Mouse (Mus musculus) liver, embryonic 11.5 days (tissue): ENCODE results near the gene Olfr787. TPM values are rescaled to one million over a fixed set of nuclear protein-coding genes. Genes with fewer than 3 reads are reported as not detected.

Experiments used
- polyA plus RNA-seq: library from polyadenylated mRNA; unstranded; fragments of >200 nt; fragmentation: Nextera tagmentation; extraction: Ambion mirVana; gene quantifications from 2 replicates; pipeline ENCODE4 v1.2.1, GENCODE M21; 2014

Gene Olfr787
- polyA plus RNA-seq, 1 experiment from 2014 or later: not detected

Other genes with a start within 250 kb of the Olfr787 start
- gene Olfr774, start 225.7 kb upstream of the Olfr787 start, polyA plus RNA-seq: not detected in 2 replicates
- gene Olfr775, start 213.4 kb upstream of the Olfr787 start, polyA plus RNA-seq: not detected in 2 replicates
- gene Olfr776, start 202.7 kb upstream of the Olfr787 start, polyA plus RNA-seq: not detected in 2 replicates
- gene Olfr777, start 190.4 kb upstream of the Olfr787 start, polyA plus RNA-seq: not detected in 2 replicates
- not detected in 2 replicates for gene Olfr780, start 143.7 kb upstream of the Olfr787 start, polyA plus RNA-seq
- gene Olfr781, start 133.0 kb upstream of the Olfr787 start, polyA plus RNA-seq: not detected in 2 replicates
- not detected in 2 replicates for gene Olfr782, start 113.0 kb upstream of the Olfr787 start, polyA plus RNA-seq
- 0.07 TPM in 1 of 2 replicates, not detected in the other for gene Olfr784, start 77.8 kb upstream of the Olfr787 start, polyA plus RNA-seq
- gene Olfr785, start 56.4 kb upstream of the Olfr787 start, polyA plus RNA-seq: not detected in 2 replicates
- gene Olfr786, start 34.6 kb upstream of the Olfr787 start, polyA plus RNA-seq: not detected in 2 replicates
- gene Olfr788, start 9.1 kb downstream of the Olfr787 start, polyA plus RNA-seq: not detected in 2 replicates
- not detected in 2 replicates for gene Olfr789, start 22.9 kb downstream of the Olfr787 start, polyA plus RNA-seq
- not detected in 2 replicates for gene Olfr790, start 36.6 kb downstream of the Olfr787 start, polyA plus RNA-seq
- gene Olfr791, start 59.9 kb downstream of the Olfr787 start, polyA plus RNA-seq: not detected in 2 replicates
- gene Olfr792, start 77.3 kb downstream of the Olfr787 start, polyA plus RNA-seq: not detected in 2 replicates
- not detected in 2 replicates for gene Olfr794, start 105.8 kb downstream of the Olfr787 start, polyA plus RNA-seq
- not detected in 2 replicates for gene Olfr796, start 150.7 kb downstream of the Olfr787 start, polyA plus RNA-seq
- not detected in 2 replicates for gene Olfr798, start 166.1 kb downstream of the Olfr787 start, polyA plus RNA-seq
- gene Olfr799, start 175.6 kb downstream of the Olfr787 start, polyA plus RNA-seq: not detected in 2 replicates
- not detected in 2 replicates for gene Olfr800, start 195.8 kb downstream of the Olfr787 start, polyA plus RNA-seq
- not detected in 2 replicates for gene Olfr801, start 212.0 kb downstream of the Olfr787 start, polyA plus RNA-seq
- gene Olfr802, start 226.3 kb downstream of the Olfr787 start, polyA plus RNA-seq: not detected in 2 replicates
- gene Olfr803, start 232.4 kb downstream of the Olfr787 start, polyA plus RNA-seq: not detected in 2 replicates
- gene Olfr804, start 241.3 kb downstream of the Olfr787 start, polyA plus RNA-seq: not detected in 2 replicates